Mouse (Mus musculus): ENCODE results near the gene Nt5m.

The Nt5m gene

DNA sequence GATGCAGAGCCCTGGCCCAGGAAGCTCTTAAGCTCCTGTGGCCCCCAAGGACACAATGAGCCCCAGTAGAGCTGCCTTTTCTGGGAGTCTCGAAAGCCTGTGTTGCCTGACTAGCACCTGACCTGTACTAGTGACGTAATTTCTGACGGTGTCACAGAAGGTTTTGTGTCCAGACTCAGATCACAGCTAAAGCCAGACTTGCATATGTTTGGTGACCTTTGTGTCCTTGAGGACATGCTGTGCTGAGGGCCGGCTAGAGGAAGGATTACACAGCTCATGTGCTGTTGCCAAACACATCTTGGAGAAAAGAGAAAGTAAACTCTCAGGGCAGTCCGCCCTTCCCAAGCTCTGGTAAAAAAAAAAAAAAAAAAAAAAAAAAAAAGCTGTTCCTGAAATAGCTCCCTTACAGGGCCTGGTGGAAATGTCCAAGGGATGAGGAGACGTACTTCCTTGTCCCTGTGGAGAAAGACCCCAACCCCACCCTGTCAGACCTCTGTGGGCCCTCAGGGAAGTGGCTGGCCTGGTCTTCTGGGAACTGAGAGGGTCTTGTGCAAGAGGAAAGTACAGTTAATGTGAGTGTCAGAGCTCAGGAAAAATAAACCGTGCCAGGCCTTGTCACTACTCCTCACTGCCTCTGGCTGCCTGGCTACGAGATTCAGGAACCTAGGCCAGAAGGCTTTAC is 62.9 kb downstream of the Nt5m start:
- no peak for DNase-seq (ENCODE audit: low spot score in 2 of 2)

DNA sequence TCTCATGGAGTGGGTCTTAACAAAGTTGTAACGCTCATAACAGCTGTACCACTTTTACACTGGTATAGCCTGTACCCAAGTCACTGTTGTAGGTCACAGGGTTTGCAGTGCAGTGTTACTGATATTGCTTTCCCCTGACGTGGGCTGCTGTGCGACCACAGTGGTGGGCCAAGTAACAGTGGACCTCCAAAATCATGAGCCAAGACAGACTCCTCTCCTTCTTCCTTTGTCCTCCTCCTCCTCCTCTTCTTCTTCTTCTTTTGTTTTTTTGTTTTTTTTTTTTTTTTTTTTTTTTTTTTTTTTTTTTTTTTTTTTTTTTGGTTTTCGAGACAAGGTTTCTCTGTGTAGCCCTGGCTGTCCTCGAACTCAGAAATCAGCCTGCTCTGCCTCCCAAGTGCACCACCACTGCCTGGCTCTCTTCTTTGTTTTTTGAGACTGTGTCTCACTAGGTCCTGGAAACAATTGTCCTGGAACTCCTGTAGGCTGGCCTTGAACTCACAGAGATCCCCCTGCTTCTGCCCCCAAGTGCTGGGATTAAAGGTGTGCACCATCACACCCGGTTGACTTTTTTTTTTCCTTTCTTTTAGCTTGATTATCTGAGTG is 67.4 kb downstream of the Nt5m start:
- no peak for DNase-seq (ENCODE audit: low spot score in 2 of 2)

DNA sequence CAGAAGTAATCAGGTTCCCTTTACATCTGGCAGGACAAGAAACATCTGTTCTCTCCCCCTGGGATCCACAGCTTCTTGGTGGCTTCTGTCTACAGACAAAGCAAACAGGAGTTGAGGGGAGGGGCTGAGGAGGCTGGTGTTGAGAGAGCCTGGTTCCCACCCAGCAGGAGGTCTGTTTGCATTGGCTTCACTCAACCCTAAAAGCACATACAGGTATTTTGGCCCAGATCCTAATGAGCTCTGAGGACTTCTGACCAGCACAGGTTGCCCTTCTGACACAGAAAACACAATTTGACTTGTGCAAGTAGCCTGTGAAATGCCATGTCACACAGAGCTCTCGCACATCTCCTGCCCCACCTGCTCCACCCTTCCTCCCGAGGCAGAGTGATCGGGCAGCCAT is 69.2 kb downstream of the Nt5m start:
- no peak for DNase-seq (ENCODE audit: low spot score in 2 of 2)

DNA sequence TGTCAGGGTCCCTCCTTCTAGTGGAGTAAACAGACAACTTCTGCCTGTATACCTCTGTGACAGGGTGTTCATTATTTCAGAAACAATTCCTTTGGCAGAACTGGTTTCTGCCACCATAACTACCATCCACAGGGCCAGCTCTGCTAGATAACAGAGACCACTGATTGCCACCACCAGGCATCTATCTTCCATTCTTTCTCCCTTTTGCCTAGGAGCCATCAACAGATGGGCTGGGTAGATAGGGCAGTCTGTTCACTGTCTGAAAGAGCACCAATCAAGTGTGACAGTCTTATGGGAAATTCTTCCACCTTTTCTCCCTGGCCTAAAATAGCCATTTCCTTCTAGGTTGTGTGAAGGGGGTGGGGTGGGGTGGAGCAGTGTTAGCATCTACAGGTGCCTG is 71.3 kb downstream of the Nt5m start:
- DNase-seq (ENCODE audit: low spot score in 2 of 2), result no peak

DNA sequence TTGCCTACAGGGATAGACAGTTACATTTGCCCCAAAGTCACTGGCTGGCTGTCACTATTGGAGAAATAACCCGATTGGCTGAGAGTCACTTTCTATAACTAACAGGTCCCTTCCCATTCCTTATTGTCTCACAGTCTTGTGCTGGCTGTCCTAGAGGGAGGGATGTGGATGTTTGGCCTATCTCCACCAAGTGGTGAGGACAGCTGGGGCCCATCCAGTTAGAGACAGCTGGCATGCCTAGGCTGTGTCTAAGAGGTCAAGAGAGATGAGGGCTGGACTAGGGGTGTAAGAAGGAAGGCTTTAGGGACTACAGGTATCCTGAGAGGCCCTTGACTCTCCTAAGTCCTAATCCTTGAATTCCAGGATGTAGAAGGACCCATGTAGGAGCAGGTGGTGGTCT is 72.3 kb downstream of the Nt5m start:
- no peak for DNase-seq (ENCODE audit: low spot score in 2 of 2)

DNA sequence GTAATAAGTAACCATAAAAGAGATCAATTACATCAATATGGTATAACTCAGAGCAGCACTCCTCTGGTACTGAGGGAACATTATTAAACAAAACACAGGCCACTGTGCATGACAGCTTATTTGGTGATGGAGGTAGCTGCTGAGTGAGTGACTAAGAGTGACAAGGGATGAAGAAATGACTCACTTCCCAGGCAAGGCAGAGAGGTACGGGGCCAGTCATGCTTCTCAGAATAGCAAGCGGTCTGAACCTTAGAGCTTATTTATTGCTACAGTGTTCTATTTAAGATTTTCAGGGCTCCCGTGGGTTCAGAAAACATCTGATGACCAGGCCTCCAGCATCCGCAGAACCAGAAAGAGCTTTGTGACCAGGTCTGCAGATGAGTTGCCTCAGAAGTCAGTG is 74.5 kb downstream of the Nt5m start:
- DNase-seq (ENCODE audit: low spot score in 2 of 2), result no peak

DNA sequence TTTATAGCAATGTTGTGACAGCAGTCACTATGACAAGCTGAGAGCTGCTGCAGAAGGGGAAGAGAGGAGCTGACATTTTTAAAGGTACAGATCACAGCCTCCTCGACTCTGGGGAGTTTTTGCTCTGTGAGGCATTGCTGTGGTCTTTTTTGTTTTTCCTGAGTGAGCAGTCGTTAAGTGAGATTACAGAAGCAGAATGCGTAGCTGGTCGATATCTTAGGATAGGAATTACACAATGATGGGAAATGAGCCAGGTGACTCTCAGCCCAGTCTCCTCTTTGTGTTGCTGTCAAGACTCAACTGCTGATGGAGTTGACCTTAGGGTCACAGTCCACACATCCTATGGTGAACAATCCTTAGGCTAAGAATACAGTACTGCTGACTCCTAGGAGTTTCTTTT is 78.8 kb downstream of the Nt5m start:
- no peak for DNase-seq (ENCODE audit: low spot score in 2 of 2)

DNA sequence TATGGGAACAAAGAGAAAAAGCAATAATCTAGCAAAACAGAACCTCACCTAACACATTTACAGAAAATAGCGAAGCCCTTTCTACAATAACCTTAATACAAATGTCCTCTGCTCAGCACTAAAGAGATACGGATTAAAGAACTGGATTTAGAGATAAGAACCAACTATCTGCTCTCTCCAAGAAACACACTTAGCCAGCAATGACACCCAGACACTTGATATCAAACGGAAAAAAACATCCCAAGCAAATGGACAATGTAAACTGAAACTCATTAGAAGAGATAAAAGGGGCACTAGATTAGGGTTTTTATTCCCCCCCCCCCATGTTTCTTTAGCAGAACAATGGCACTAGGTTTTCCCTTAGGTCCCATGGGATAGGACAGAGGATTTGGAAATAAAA is 80.2 kb downstream of the Nt5m start:
- no peak for DNase-seq (ENCODE audit: low spot score in 2 of 2)

DNA sequence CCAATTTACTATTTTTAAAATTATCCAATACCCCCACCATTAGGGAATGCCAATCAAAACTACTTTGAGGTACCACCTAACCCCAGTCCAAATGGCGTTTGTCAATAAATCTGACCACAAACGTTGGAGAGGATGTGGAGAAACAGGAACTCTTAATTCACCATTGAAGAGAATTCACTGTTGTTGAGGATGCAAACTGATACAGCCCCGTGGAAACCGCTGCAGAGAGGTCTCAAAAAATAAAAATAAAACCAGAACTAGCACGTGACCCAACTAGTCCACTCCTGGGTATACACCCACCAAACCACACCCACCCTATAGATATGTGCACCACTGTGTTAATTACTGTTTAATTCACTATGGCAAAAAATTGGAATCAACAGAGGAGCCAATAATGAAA is 81.1 kb downstream of the Nt5m start:
- DNase-seq (ENCODE audit: low spot score in 2 of 2), result no peak

DNA sequence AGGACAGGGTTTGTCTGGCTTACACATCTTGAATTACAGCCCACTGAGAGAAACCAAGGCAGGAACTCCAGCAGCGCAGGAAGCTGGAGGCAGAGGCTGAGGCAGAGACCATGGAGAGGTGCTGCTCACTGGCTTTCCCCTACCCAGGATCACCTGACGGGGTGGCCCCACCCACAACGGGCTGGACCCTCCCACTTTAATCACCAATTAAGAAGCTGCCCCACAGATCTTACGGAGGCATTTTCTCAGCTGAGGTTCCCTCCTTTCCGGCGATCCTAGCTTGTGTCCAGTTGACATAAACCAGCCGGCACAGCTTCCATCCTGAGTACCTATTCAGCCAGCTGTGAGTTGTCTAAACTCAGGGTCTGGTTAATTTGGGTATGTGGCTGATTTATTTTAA is 82.0 kb downstream of the Nt5m start:
- DNase-seq (ENCODE audit: low spot score in 2 of 2), result no peak

DNA sequence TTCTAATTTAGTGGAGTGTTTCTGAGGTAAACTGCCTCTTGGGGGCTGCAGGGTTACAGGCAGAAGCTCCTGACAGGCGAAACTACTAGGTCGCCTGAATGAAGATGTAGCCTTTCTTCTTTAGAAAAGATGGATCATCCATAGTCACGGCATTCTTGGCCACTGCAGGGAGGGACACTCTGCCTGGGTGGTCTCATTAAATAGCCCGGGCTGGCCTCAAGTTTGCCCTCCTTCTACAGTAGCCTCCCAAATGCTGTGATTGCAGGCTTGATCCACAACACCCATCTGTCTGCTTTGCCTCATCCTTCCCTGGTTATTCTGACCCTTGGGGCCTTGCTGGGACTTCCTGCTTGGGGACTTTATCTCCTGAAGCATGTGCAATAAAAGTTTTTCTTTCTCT is 90.8 kb downstream of the Nt5m start:
- no peak for DNase-seq (ENCODE audit: low spot score in 2 of 2)
